Mouse (Mus musculus): ENCODE measurements around the gene Prdx5. TPM values are rescaled to one million over a fixed set of nuclear protein-coding genes. Genes with fewer than 3 reads are reported as not detected.

Prdx5 gene
- total RNA-seq, 2 experiments from 2014 or later = 354 to 355 TPM

- no peak for DNase-seq (ENCODE audit: low spot score in 2 of 2)
- intact Hi-C loops (cut with DNase I) = loop anchor here (5.0 kb wide), 2 partner anchors 47 to 368 kb away; partner anchors contain the start of gene Trmt112
Observed at GRCm38 (mm10) chr19:6859971-6860370, 49.9 kb downstream of the Prdx5 start.

GRCm38 (mm10) chr19:6859032-6859651 is 50.8 kb downstream of the Prdx5 start:
- DNase-seq (ENCODE audit: low spot score in 2 of 2) = no peak
- intact Hi-C loops (cut with DNase I) = loop anchor here (5.0 kb wide), 2 partner anchors 48 to 367 kb away; partner anchors contain the start of gene Trmt112

- intact Hi-C loops (cut with DNase I) = loop anchor here (5.0 kb wide), 2 partner anchors 49 to 366 kb away; partner anchors contain the start of gene Trmt112
- DNase-seq (ENCODE audit: low spot score in 2 of 2) = no peak
Observed at GRCm38 (mm10) chr19:6858031-6858430, 51.9 kb downstream of the Prdx5 start, which contains the start of gene Ccdc88b. Ccdc88b (minus strand) TSS chr19:6858211.

GRCm38 (mm10) chr19:6857391-6858005 is 52.4 kb downstream of the Prdx5 start:
- intact Hi-C loops (cut with DNase I) = loop anchor here (5.0 kb wide), 2 partner anchors 50 to 365 kb away; partner anchors contain the start of gene Trmt112
- no peak for DNase-seq (ENCODE audit: low spot score in 2 of 2)

GRCm38 (mm10) chr19:6857003-6857360 is 52.9 kb downstream of the Prdx5 start:
- intact Hi-C loops (cut with DNase I) = loop anchor here (5.0 kb wide), 2 partner anchors 50 to 365 kb away; partner anchors contain the start of gene Trmt112
- DNase-seq (ENCODE audit: low spot score in 2 of 2) = no peak

Small RNA genes lying within 50 kb of the gene (microRNA-seq; reads per million reads assigned to microRNA genes)
- 7.7 to 9.4 reads per million in 2 experiments for gene Mir6990

Other genes with a start within 250 kb of the Prdx5 start
- gene Rps6ka4, start 69.5 kb downstream of the Prdx5 start, total RNA-seq (2021) = 10 to 100 TPM; 30.4 to 32.8 TPM
- gene Ccdc88b, start 51.9 kb downstream of the Prdx5 start, total RNA-seq (2021) = 1 to 10 TPM; 2.6 to 3.4 TPM
- 10 to 100 TPM; 34.4 to 36.5 TPM for gene Trmt112, start 408 bp downstream of the Prdx5 start, total RNA-seq (2021)
- gene Esrra, start 11.7 kb upstream of the Prdx5 start, total RNA-seq (2021) = 10 to 100 TPM; 56.0 to 60.9 TPM
- 10 to 100 TPM; 23.0 to 28.8 TPM for gene Catsperz, start 15.3 kb upstream of the Prdx5 start, total RNA-seq (2021)
- 10 to 100 TPM; 44.9 to 50.4 TPM for gene Kcnk4, start 24.4 kb upstream of the Prdx5 start, total RNA-seq (2021)
- 10 to 100 TPM; 35.2 to 36.0 TPM for gene Bad, start 31.8 kb upstream of the Prdx5 start, total RNA-seq (2021)
- 10 to 100 TPM; 91.5 to 92.3 TPM for gene Gpr137, start 32.4 kb upstream of the Prdx5 start, total RNA-seq (2021)
- 10 to 100 TPM; 55.4 to 71.5 TPM for gene Ppp1r14b, start 64.9 kb upstream of the Prdx5 start, total RNA-seq (2021)
- gene Plcb3, start 66.4 kb upstream of the Prdx5 start, total RNA-seq (2021) = 10 to 100 TPM; 13.4 to 13.6 TPM
- 10 to 100 TPM; 69.4 to 78.8 TPM for gene Fkbp2, start 70.4 kb upstream of the Prdx5 start, total RNA-seq (2021)
- 10 to 100 TPM; 64.3 to 75.4 TPM for gene Vegfb, start 77.5 kb upstream of the Prdx5 start, total RNA-seq (2021)
- 10 to 100 TPM; 21.1 to 21.2 TPM for gene Dnajc4, start 82.5 kb upstream of the Prdx5 start, total RNA-seq (2021)
- 10 to 100 TPM in 1 of 2 experiments, 1 to 10 TPM in 1; 8.7 to 10.1 TPM for gene Nudt22, start 86.0 kb upstream of the Prdx5 start, total RNA-seq (2021)
- 10 to 100 TPM; 19.1 to 20.7 TPM for gene Trpt1, start 86.0 kb upstream of the Prdx5 start, total RNA-seq (2021)
- gene Fermt3, start 109.4 kb upstream of the Prdx5 start, total RNA-seq (2021) = 1 to 10 TPM; 4.5 to 4.6 TPM
- 100 to 1,000 TPM; 155 to 165 TPM for gene Stip1, start 129.9 kb upstream of the Prdx5 start, total RNA-seq (2021)
- 10 to 100 TPM in 1 of 2 experiments, 1 to 10 TPM in 1; 8.4 to 11.3 TPM for gene Macrod1, start 146.7 kb upstream of the Prdx5 start, total RNA-seq (2021)
- gene Flrt1, start 195.6 kb upstream of the Prdx5 start, total RNA-seq (2021) = 10 to 100 TPM; 33.0 to 35.2 TPM